Mouse (Mus musculus) heart, embryonic 11.5 days (tissue): Measurements from ENCODE around the gene Clpp. TPM values are rescaled to one million over a fixed set of nuclear protein-coding genes. Genes with fewer than 3 reads are reported as not detected.

Source experiments
- ATAC-seq: fragments of 200-750 bp; cut with Nextera tagmentation; replicated peaks from 2 replicates; pipeline ENCODE4 v1.8.0; 2017; ENCODE audit warnings: moderate library complexity; ENCODE audit not compliant: insufficient number of reproducible peaks, low FRiP score, low TSS enrichment
- H3K27ac ChIP-seq: fragments of 300-500 bp; sonication (generic); 2 replicates; pipeline ENCODE4 v1.5.1; 2014; ENCODE audit warnings: mild to moderate bottlenecking, low read depth, low read length
- H3K27me3 ChIP-seq: fragments of 300-500 bp; sonication (generic); 2 replicates; pipeline ENCODE4 v1.6.1; 2014; ENCODE audit warnings: mild to moderate bottlenecking, low read length, mixed read lengths; ENCODE audit not compliant: control insufficient read depth, insufficient read depth
- H3K36me3 ChIP-seq: fragments of 300-500 bp; sonication (generic); 2 replicates; pipeline ENCODE4 v1.6.1; 2014; ENCODE audit warnings: mild to moderate bottlenecking, low read length, moderate library complexity, mixed read lengths; ENCODE audit not compliant: control insufficient read depth, insufficient read depth
- H3K4me1 ChIP-seq: fragments of 300-500 bp; sonication (generic); 2 replicates; pipeline ENCODE4 v1.6.1; 2014; ENCODE audit warnings: low read length; ENCODE audit not compliant: control insufficient read depth, insufficient read depth
- H3K4me2 ChIP-seq: fragments of 300-500 bp; sonication (generic); 2 replicates; pipeline ENCODE4 v1.6.1; 2014; ENCODE audit warnings: mild to moderate bottlenecking, moderate library complexity
- H3K4me3 ChIP-seq: fragments of 300-500 bp; sonication (generic); 2 replicates; pipeline ENCODE4 v1.5.1; 2014; ENCODE audit warnings: low read depth, low read length
- H3K9ac ChIP-seq: fragments of 300-500 bp; sonication (generic); 2 replicates; pipeline ENCODE4 v1.6.1; 2014; ENCODE audit warnings: mild to moderate bottlenecking, low read depth, low read length, moderate library complexity
- H3K9me3 ChIP-seq: fragments of 300-500 bp; sonication (generic); replicated peaks from 2 replicates; pipeline ENCODE4 v1.6.1; 2016; ENCODE audit warnings: low read length; ENCODE audit not compliant: control insufficient read depth
- WGBS: fragments of 180-500 bp; shearing (Covaris S2); extraction: QIAGEN DNeasy Blood & Tissue Kit; methylation state at CpG from one replicate; pipeline ENCODE4 v1.1.7; 2014; ENCODE audit not compliant: insufficient replicate concordance; 5-methylcytosine and 5-hydroxymethylcytosine counted together
- polyA plus RNA-seq: library from polyadenylated mRNA; unstranded; fragments of >200 nt; fragmentation: Nextera tagmentation; extraction: Ambion mirVana; gene quantifications from 2 replicates; pipeline ENCODE4 v1.2.1, GENCODE M21; 2014

Gene Clpp
- polyA plus RNA-seq, 1 experiment from 2014 or later = 130 TPM

DNA sequence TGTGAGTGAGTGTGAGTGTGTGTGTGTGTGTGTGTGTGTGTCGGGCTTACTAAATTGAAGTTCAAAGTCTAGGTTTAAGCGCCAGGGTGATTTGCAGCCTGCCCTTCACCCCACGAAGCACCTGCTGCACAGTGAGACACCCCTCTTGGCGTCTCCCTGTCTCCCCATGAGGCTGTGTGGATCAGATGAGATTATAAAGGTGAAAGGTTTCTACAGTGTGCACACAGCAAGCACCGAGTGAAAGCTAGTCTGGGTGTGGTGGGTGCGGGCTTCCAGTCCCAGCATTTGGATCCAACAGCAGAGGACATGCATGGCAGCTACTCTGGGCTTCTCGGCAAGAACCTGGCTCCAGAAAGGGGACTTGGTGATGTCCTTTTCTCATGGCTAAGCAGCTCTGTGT, 9.1 kb upstream of the Clpp start:
- Histone ChIP-seq H3K27ac (no peak overlapping the region), H3K27me3 (no peaks in the 10 kb centered on the region), H3K9me3 (no peaks in the 10 kb centered on the region), H3K9ac (no peak overlapping the region), H3K4me3 (no peak overlapping the region), H3K36me3 (no peaks in the 10 kb centered on the region), H3K4me2 (no peak overlapping the region), H3K4me1 (no peaks in the 10 kb centered on the region)
- WGBS = 73% methylated on average over 7 of the region's 7 CpGs
- no peak for ATAC-seq

GRCm38 (mm10) chr17:56982013-56982412, 8.1 kb upstream of the Clpp start, which contains the start of gene Acer1:
Gene Acer1, minus strand, starts transcription at chr17:56982126.
- no peaks in the 10 kb centered on the region for H3K36me3 ChIP-seq
- no peak within 1 kb of the TSS for H3K27ac ChIP-seq
- H3K9me3 ChIP-seq = no peaks in the 10 kb centered on the region
- no peaks in the 10 kb centered on the region for H3K4me1 ChIP-seq
- ATAC-seq = no peak
- H3K9ac ChIP-seq = no peak within 1 kb of the TSS
- 56% methylated on average over 5 of the region's 5 CpGs for WGBS
- no peak within 1 kb of the TSS for H3K4me3 ChIP-seq
- no peaks in the 10 kb centered on the region for H3K27me3 ChIP-seq
- H3K4me2 ChIP-seq = no peak within 1 kb of the TSS

GRCm38 (mm10) chr17:56984886-56985285, 5.2 kb upstream of the Clpp start:
- Histone ChIP-seq H3K9ac (no peak overlapping the region), H3K9me3 (no peaks in the 10 kb centered on the region), H3K4me2 (no peak overlapping the region), H3K4me1 (no peaks in the 10 kb centered on the region), H3K36me3 (no peaks in the 10 kb centered on the region), H3K27ac (no peak overlapping the region), H3K4me3 (no peak overlapping the region), H3K27me3 (no peaks in the 10 kb centered on the region)
- 69% methylated on average over 9 of the region's 9 CpGs for WGBS
- ATAC-seq = no peak

DNA sequence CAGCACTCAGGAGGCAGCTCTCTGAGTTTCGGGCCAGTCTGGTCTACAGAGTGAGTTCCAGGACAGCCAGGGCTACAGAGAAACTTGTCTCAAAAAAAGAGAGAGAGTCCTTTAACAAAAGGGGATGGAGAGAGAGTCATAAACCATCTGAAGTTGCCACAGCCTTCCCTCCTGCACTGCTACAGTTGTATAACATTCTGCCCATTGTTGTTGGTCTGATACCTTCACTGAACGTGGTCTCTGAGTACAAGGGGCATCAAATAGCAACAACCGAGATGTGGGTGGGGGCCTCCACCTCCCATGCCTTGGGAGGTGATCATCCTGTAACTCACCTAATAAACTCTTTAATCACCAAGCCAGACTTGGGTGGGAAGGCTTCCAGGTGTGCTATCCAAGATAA, 4.4 kb upstream of the Clpp start:
- H3K27me3 ChIP-seq = no peaks in the 10 kb centered on the region
- no peak overlapping the region for H3K4me2 ChIP-seq
- no peak overlapping the region for H3K9ac ChIP-seq
- no peak overlapping the region for H3K27ac ChIP-seq
- H3K4me3 ChIP-seq = no peak overlapping the region
- no peaks in the 10 kb centered on the region for H3K36me3 ChIP-seq
- no peaks in the 10 kb centered on the region for H3K9me3 ChIP-seq
- H3K4me1 ChIP-seq = no peaks in the 10 kb centered on the region
- no peak for ATAC-seq
- 65% methylated on average over 3 of the region's 3 CpGs for WGBS

DNA sequence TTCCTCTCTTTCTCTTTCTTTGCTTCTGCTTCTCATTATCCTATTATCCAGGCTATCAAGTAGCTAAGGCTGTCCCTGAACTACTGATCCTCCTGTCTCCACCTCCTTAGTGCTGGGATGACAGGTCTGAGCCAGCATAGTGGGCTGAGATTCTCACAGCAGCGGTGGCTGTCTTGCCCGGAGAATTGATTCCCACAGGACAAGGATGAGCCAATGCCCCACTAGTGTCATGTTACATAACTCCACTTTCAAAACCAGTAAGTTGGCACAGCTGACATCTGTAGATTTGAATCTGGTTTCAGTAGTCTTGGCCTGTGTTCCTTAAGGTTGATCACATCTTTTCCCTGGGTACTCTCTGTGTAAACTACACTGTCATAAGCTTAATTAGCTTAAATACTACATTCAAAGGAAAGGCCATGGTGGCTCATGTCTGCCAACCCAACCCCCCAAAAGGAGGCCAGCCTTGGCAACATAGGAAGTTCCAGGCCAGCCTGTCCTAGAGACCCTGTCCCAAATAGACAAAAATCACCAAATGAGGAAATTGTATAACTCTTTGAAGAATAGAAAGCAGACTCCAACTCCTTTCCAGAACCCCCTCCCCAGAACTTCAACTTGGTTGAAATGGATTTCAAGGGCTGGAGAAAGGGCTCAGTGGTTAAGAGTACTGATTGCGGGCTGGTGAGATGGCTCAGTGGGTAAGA, 3.9 kb upstream of the Clpp start:
- Histone ChIP-seq H3K4me1 (peaks cover 4% of the 10 kb centered on the region), H3K4me3 (no peak overlapping the region), H3K36me3 (no peaks in the 10 kb centered on the region), H3K27me3 (no peaks in the 10 kb centered on the region), H3K4me2 (no peak overlapping the region), H3K27ac (no peak overlapping the region), H3K9me3 (no peaks in the 10 kb centered on the region), H3K9ac (no peak overlapping the region)
- ATAC-seq = no peak
- 78% methylated on average over 3 of the region's 3 CpGs for WGBS

GRCm38 (mm10) chr17:56988441-56988840, 1.7 kb upstream of the Clpp start:
- Histone ChIP-seq H3K4me1 (peaks cover 4% of the 10 kb centered on the region), H3K4me3 (no peak overlapping the region), H3K9ac (no peak overlapping the region), H3K27me3 (no peaks in the 10 kb centered on the region), H3K4me2 (no peak overlapping the region), H3K27ac (no peak overlapping the region), H3K36me3 (peaks cover 10% of the 10 kb centered on the region), H3K9me3 (no peaks in the 10 kb centered on the region)
- 85% methylated on average over 7 of the region's 7 CpGs for WGBS
- ATAC-seq = no peak

DNA sequence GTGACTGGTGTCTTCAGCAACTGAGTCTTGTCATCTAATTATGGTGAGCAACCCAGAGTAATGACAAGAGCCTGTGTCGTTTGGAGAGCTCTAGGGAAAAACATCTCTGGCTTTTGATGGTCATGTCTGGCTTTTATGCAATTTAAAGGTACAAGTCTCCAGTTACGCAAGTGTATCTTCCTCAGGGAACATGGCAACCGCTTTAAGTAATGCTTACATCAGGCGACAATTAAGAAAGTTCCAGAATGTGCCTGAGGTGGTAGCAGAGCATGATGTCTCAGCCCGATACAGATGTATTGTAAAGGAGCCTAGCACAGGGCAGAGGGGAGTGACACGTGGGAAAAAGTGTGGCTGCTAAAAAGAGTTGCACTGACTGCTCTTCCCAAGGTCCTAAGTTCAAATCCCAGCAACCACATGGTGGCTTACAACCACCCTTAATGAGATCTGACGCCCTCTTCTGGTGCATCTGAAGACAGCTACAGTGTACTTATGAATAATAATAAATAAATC, 1.1 kb upstream of the Clpp start:
- no peak overlapping the region for H3K27ac ChIP-seq
- WGBS = 68% methylated on average over 7 of the region's 7 CpGs

GRCm38 (mm10) chr17:56989467-56990114, 514 bp upstream of the Clpp start:
- Histone ChIP-seq H3K4me2 (peak overlapping the region; percentile 91), H3K4me3 (peak overlapping the region; percentile 85), H3K27ac (peak overlapping the region; percentile 46; the same call in 1 of the 2 replicates), H3K4me1 (peaks cover 4% of the 10 kb centered on the region), H3K27me3 (no peaks in the 10 kb centered on the region), H3K9ac (peak overlapping the region; percentile 94), H3K9me3 (no peaks in the 10 kb centered on the region), H3K36me3 (peaks cover 18% of the 10 kb centered on the region)
- peak; percentile 85 for ATAC-seq
- WGBS = 5% methylated on average over 25 of the region's 25 CpGs

More for the DNA sequence above, 1.1 kb upstream of the Clpp start:
- H3K27me3 ChIP-seq = no peaks in the 10 kb centered on the region
- no peak for ATAC-seq
- no peaks in the 10 kb centered on the region for H3K9me3 ChIP-seq
- peak overlapping the region; percentile 85; the same call in 1 of the 2 replicates for H3K4me3 ChIP-seq
- H3K4me2 ChIP-seq = peak overlapping the region; percentile 91
- H3K36me3 ChIP-seq = peaks cover 15% of the 10 kb centered on the region
- H3K9ac ChIP-seq = peak overlapping the region; percentile 94; the same call in 1 of the 2 replicates
- H3K4me1 ChIP-seq = peaks cover 4% of the 10 kb centered on the region
